Mouse (Mus musculus) ES-Bruce4 (cell line): Measurements from ENCODE around the gene Taok2.

Experiments used
- CTCF ChIP-seq: IDR thresholded peaks from one replicate; pipeline ENCODE4 v1.8.1; 2011; ENCODE audit warnings: low read depth, low read length
- EP300 ChIP-seq: IDR thresholded peaks from 2 replicates; pipeline ENCODE4 v1.6.1; 2011; ENCODE audit warnings: low read depth, low read length; ENCODE audit not compliant: insufficient read depth
- POLR2A ChIP-seq: IDR thresholded peaks from one replicate; pipeline ENCODE4 v1.8.1; 2011; ENCODE audit warnings: low read length; ENCODE audit not compliant: insufficient read depth

DNA sequence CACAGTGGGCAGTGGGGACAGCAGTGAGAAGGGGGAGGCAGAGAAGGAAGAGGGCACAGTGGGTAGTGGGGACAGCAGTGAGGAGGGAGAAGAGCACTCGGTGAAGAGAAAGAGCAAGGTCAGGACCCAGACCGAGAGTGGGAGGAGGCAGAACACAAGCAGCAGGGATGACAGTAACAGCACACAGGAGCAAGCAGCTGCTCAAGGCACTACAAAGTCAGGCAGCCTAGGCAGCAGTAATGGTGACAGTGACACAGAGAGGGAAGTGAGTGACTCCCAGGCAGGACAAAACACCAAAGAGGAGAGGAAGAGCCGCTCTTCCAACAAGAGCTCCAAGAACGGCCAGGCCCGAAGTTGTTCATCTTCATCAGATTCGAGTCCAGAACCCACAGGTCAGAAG lies 20.7 kb downstream of the Taok2 start:
- TF ChIP-seq CTCF, result no peak
- TF ChIP-seq POLR2A, result no peak
- TF ChIP-seq EP300, result no peak
